Mouse (Mus musculus): ENCODE measurements around the gene Styx.

Styx gene

GRCm38 (mm10) chr14:45438931-45439275 lies 88.0 kb downstream of the Styx start:
- no peak for DNase-seq (ENCODE audit: extremely low read depth, low read depth, low spot score)

GRCm38 (mm10) chr14:45439387-45439786 lies 88.5 kb downstream of the Styx start:
- no peak for DNase-seq (ENCODE audit: extremely low read depth, low read depth, low spot score)

GRCm38 (mm10) chr14:45441291-45441690 lies 90.4 kb downstream of the Styx start:
- no peak for DNase-seq (ENCODE audit: extremely low read depth, low read depth, low spot score)

GRCm38 (mm10) chr14:45442781-45443560 lies 92.1 kb downstream of the Styx start:
- DNase-seq (ENCODE audit: extremely low read depth, low read depth, low spot score) = no peak

GRCm38 (mm10) chr14:45444870-45445269 lies 94.0 kb downstream of the Styx start:
- no peak for DNase-seq (ENCODE audit: extremely low read depth, low read depth, low spot score)

- no peak for DNase-seq (ENCODE audit: extremely low read depth, low read depth, low spot score)
These were observed 94.6 kb downstream of the Styx start for GRCm38 (mm10) chr14:45445445-45445844.

- no peak for DNase-seq (ENCODE audit: extremely low read depth, low read depth, low spot score)
These were observed 95.9 kb downstream of the Styx start for GRCm38 (mm10) chr14:45446777-45447176.

GRCm38 (mm10) chr14:45451090-45451489 lies 100.2 kb downstream of the Styx start:
- no peak for DNase-seq (ENCODE audit: extremely low read depth, low read depth, low spot score)

GRCm38 (mm10) chr14:45452148-45452547 lies 101.3 kb downstream of the Styx start:
- no peak for DNase-seq (ENCODE audit: extremely low read depth, low read depth, low spot score)

GRCm38 (mm10) chr14:45452861-45453512 lies 102.1 kb downstream of the Styx start:
- no peak for DNase-seq (ENCODE audit: extremely low read depth, low read depth, low spot score)

- no peak for DNase-seq (ENCODE audit: extremely low read depth, low read depth, low spot score)
These were observed 102.8 kb downstream of the Styx start for GRCm38 (mm10) chr14:45453538-45454233.

GRCm38 (mm10) chr14:45455651-45456501 lies 105.0 kb downstream of the Styx start:
- DNase-seq (ENCODE audit: extremely low read depth, low read depth, low spot score) = no peak

GRCm38 (mm10) chr14:45456502-45456846 lies 105.6 kb downstream of the Styx start:
- no peak for DNase-seq (ENCODE audit: extremely low read depth, low read depth, low spot score)

- no peak for DNase-seq (ENCODE audit: extremely low read depth, low read depth, low spot score)
These were observed 106.1 kb downstream of the Styx start for GRCm38 (mm10) chr14:45457003-45457402.

- no peak for DNase-seq (ENCODE audit: extremely low read depth, low read depth, low spot score)
These were observed 109.0 kb downstream of the Styx start for GRCm38 (mm10) chr14:45459877-45460276.

- no peak for DNase-seq (ENCODE audit: extremely low read depth, low read depth, low spot score)
These were observed 109.6 kb downstream of the Styx start for GRCm38 (mm10) chr14:45460491-45460890.

- DNase-seq (ENCODE audit: extremely low read depth, low read depth, low spot score) = no peak
These were observed 111.1 kb downstream of the Styx start for GRCm38 (mm10) chr14:45461945-45462344.

GRCm38 (mm10) chr14:45462374-45462773 lies 111.5 kb downstream of the Styx start:
- no peak for DNase-seq (ENCODE audit: extremely low read depth, low read depth, low spot score)

GRCm38 (mm10) chr14:45462875-45463475 lies 112.1 kb downstream of the Styx start:
- DNase-seq (ENCODE audit: extremely low read depth, low read depth, low spot score) = no peak

- no peak for DNase-seq (ENCODE audit: extremely low read depth, low read depth, low spot score)
These were observed 112.7 kb downstream of the Styx start for GRCm38 (mm10) chr14:45463599-45463998.
